Mouse (Mus musculus): ENCODE results near the gene Ccdc173. TPM values are rescaled to one million over a fixed set of nuclear protein-coding genes. Genes with fewer than 3 reads are reported as not detected.

Gene Ccdc173
- polyA plus RNA-seq, 1 experiment, result 19.2 TPM

DNA sequence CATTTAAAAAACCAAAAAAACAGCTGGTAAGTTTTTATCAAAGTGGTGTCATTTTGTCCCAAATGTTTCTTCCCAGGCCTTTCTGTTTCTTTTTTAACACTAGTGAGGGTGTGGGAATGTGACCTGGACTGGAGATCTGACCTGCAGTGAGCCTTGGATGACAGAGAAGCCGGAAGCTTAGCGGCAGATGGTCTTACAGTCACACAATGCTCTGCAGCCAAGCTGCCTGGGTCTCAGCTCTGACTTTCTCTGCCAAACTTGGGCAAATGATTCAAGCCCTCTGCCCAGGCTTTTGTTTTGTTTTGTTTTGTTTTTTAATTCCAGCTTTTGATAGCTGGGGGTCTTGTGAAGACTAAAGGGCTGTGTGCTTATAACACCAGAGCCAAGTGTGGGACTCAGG, 37.0 kb upstream of the Ccdc173 start:
- TF ChIP-seq CTCF (IDR thresholded peaks at IDR 0.05; ENCODE audit: control insufficient read depth, insufficient read depth, insufficient replicate concordance, low read depth, low read length) (no peak), POLR2A (IDR thresholded peaks at IDR 0.05; ENCODE audit: control insufficient read depth, low read depth, low read length) (no peak)
- Histone ChIP-seq H3K4me1 (ENCODE audit: control insufficient read depth, insufficient read depth, low read length) (peaks cover 3% of the 10 kb centered on the region), H3K27ac (ENCODE audit: control insufficient read depth, insufficient read depth, low read depth, low read length) (peak overlapping the region; percentile 54), H3K36me3 (ENCODE audit: control insufficient read depth, insufficient read depth, low read length) (no peaks in the 10 kb centered on the region), H3K27me3 (ENCODE audit: control insufficient read depth, insufficient read depth, low read length) (no peaks in the 10 kb centered on the region), H3K4me3 (ENCODE audit: control insufficient read depth, low read depth, low read length) (no peak overlapping the region)

- Histone ChIP-seq H3K4me3 (ENCODE audit: control insufficient read depth, low read depth, low read length) (no peak overlapping the region), H3K4me1 (ENCODE audit: control insufficient read depth, insufficient read depth, low read length) (peaks cover 3% of the 10 kb centered on the region), H3K36me3 (ENCODE audit: control insufficient read depth, insufficient read depth, low read length) (no peaks in the 10 kb centered on the region), H3K27ac (ENCODE audit: control insufficient read depth, insufficient read depth, low read depth, low read length) (peak overlapping the region; percentile 49), H3K27me3 (ENCODE audit: control insufficient read depth, insufficient read depth, low read length) (no peaks in the 10 kb centered on the region)
- TF ChIP-seq CTCF (IDR thresholded peaks at IDR 0.05; ENCODE audit: control insufficient read depth, insufficient read depth, insufficient replicate concordance, low read depth, low read length) (no peak), POLR2A (IDR thresholded peaks at IDR 0.05; ENCODE audit: control insufficient read depth, low read depth, low read length) (no peak)
Observed at GRCm38 (mm10) chr2:69825898-69826297, 36.5 kb upstream of the Ccdc173 start.

GRCm38 (mm10) chr2:69823129-69823677, 33.8 kb upstream of the Ccdc173 start:
- TF ChIP-seq POLR2A (IDR thresholded peaks at IDR 0.05; ENCODE audit: control insufficient read depth, low read depth, low read length), result no peak
- TF ChIP-seq CTCF (IDR thresholded peaks at IDR 0.05; ENCODE audit: control insufficient read depth, insufficient read depth, insufficient replicate concordance, low read depth, low read length), result no peak
- H3K4me1 ChIP-seq (ENCODE audit: control insufficient read depth, insufficient read depth, low read length), result peaks cover 3% of the 10 kb centered on the region
- H3K36me3 ChIP-seq (ENCODE audit: control insufficient read depth, insufficient read depth, low read length), result no peaks in the 10 kb centered on the region
- H3K27me3 ChIP-seq (ENCODE audit: control insufficient read depth, insufficient read depth, low read length), result no peaks in the 10 kb centered on the region
- H3K27ac ChIP-seq (ENCODE audit: control insufficient read depth, insufficient read depth, low read depth, low read length), result peak overlapping the region; percentile 78
- peak overlapping the region; percentile 75 for H3K4me3 ChIP-seq (ENCODE audit: control insufficient read depth, low read depth, low read length)

DNA sequence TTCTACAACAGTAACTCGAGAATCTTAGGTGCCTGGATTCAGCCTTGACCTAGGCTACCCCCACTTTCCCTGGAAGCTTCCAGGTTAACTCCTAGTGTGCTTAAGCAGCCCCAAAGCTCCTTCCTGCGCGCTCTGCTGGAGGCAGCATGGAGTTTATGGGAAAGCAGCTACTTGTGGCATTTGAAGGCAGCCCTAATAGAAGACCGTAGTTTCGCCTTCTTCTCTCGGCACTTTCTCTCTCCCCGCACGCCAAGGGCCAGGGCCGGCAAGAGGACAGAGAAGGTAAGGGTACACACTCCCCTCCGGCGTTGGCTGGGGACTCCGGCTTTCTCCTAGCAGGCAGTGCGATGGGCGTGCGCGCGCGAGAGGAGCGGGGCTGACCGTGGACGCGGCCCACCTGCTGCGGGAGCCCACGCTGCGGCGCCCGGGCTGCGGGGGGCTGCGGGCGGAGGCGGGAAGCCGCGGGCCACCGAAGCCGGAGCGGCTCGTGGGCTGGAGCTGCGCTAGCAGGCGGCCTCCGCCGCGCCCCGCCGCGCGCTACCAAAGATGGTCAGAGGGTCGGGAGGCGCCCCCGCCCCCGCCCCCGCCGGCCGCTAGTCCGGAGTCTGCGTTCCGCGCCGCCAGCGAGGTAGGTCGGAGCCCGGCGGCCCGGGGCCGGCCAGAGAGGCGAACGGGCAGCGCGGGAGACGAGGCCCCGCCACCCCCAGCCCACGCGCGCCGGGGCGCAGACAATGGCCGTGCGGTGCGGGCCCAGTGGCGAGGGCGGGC, 33.2 kb upstream of the Ccdc173 start:
- peaks cover 3% of the 10 kb centered on the region for H3K4me1 ChIP-seq (ENCODE audit: control insufficient read depth, insufficient read depth, low read length)
- H3K27me3 ChIP-seq (ENCODE audit: control insufficient read depth, insufficient read depth, low read length), result no peaks in the 10 kb centered on the region
- peak overlapping the region; percentile 75 for H3K4me3 ChIP-seq (ENCODE audit: control insufficient read depth, low read depth, low read length)
- peak overlapping the region; percentile 78 for H3K27ac ChIP-seq (ENCODE audit: control insufficient read depth, insufficient read depth, low read depth, low read length)
- no peaks in the 10 kb centered on the region for H3K36me3 ChIP-seq (ENCODE audit: control insufficient read depth, insufficient read depth, low read length)
- TF ChIP-seq POLR2A (IDR thresholded peaks at IDR 0.05; ENCODE audit: control insufficient read depth, low read depth, low read length), result peak; percentile 37; the same call in 1 of the 2 replicates
- no peak for TF ChIP-seq CTCF (IDR thresholded peaks at IDR 0.05; ENCODE audit: control insufficient read depth, insufficient read depth, insufficient replicate concordance, low read depth, low read length)

- TF ChIP-seq CTCF (IDR thresholded peaks at IDR 0.05; ENCODE audit: control insufficient read depth, insufficient read depth, insufficient replicate concordance, low read depth, low read length) (no peak), POLR2A (IDR thresholded peaks at IDR 0.05; ENCODE audit: control insufficient read depth, low read depth, low read length) (no peak)
- no peaks in the 10 kb centered on the region for H3K27me3 ChIP-seq (ENCODE audit: control insufficient read depth, insufficient read depth, low read length)
- H3K27ac ChIP-seq (ENCODE audit: control insufficient read depth, insufficient read depth, low read depth, low read length), result peak within 1 kb of the TSS; percentile 78
- peak within 1 kb of the TSS; percentile 75 for H3K4me3 ChIP-seq (ENCODE audit: control insufficient read depth, low read depth, low read length)
- H3K4me1 ChIP-seq (ENCODE audit: control insufficient read depth, insufficient read depth, low read length), result peaks cover 3% of the 10 kb centered on the region
- H3K36me3 ChIP-seq (ENCODE audit: control insufficient read depth, insufficient read depth, low read length), result no peaks in the 10 kb centered on the region
Observed at GRCm38 (mm10) chr2:69821711-69822110, 32.3 kb upstream of the Ccdc173 start, which contains the start of gene Klhl23. TSS of gene Klhl23 (plus strand) at chr2:69821944.

- Histone ChIP-seq H3K27me3 (ENCODE audit: control insufficient read depth, insufficient read depth, low read length) (no peaks in the 10 kb centered on the region), H3K27ac (ENCODE audit: control insufficient read depth, insufficient read depth, low read depth, low read length) (no peak overlapping the region), H3K4me1 (ENCODE audit: control insufficient read depth, insufficient read depth, low read length) (peaks cover 3% of the 10 kb centered on the region), H3K36me3 (ENCODE audit: control insufficient read depth, insufficient read depth, low read length) (no peaks in the 10 kb centered on the region), H3K4me3 (ENCODE audit: control insufficient read depth, low read depth, low read length) (no peak overlapping the region)
- TF ChIP-seq POLR2A (IDR thresholded peaks at IDR 0.05; ENCODE audit: control insufficient read depth, low read depth, low read length), result no peak
- TF ChIP-seq CTCF (IDR thresholded peaks at IDR 0.05; ENCODE audit: control insufficient read depth, insufficient read depth, insufficient replicate concordance, low read depth, low read length), result no peak
Observed at GRCm38 (mm10) chr2:69820201-69820600, 30.8 kb upstream of the Ccdc173 start.

- TF ChIP-seq CTCF (IDR thresholded peaks at IDR 0.05; ENCODE audit: control insufficient read depth, insufficient read depth, insufficient replicate concordance, low read depth, low read length), result no peak
- TF ChIP-seq POLR2A (IDR thresholded peaks at IDR 0.05; ENCODE audit: control insufficient read depth, low read depth, low read length), result no peak
- Histone ChIP-seq H3K4me3 (ENCODE audit: control insufficient read depth, low read depth, low read length) (no peak overlapping the region), H3K27me3 (ENCODE audit: control insufficient read depth, insufficient read depth, low read length) (no peaks in the 10 kb centered on the region), H3K36me3 (ENCODE audit: control insufficient read depth, insufficient read depth, low read length) (no peaks in the 10 kb centered on the region), H3K4me1 (ENCODE audit: control insufficient read depth, insufficient read depth, low read length) (peaks cover 3% of the 10 kb centered on the region), H3K27ac (ENCODE audit: control insufficient read depth, insufficient read depth, low read depth, low read length) (no peak overlapping the region)
Observed at GRCm38 (mm10) chr2:69818350-69819085, 29.1 kb upstream of the Ccdc173 start.
